Mouse (Mus musculus) stomach, embryonic 16.5 days (tissue): Measurements from ENCODE around the gene Phc2. TPM values are rescaled to one million over a fixed set of nuclear protein-coding genes. Genes with fewer than 3 reads are reported as not detected.

Source experiments
- ATAC-seq: fragments of 200-750 bp; cut with Nextera tagmentation; 2 replicates; pipeline ENCODE4 v1.8.0; 2017; ENCODE audit warnings: moderate number of reproducible peaks, moderate TSS enrichment; ENCODE audit not compliant: insufficient read depth, low FRiP score
- H3K27ac ChIP-seq: fragments of 300-500 bp; sonication (generic); 2 replicates; pipeline ENCODE4 v1.5.1; 2014; ENCODE audit warnings: low read length
- H3K27me3 ChIP-seq: fragments of 300-500 bp; sonication (generic); 2 replicates; pipeline ENCODE4 v1.6.1; 2014; ENCODE audit warnings: low read length, control low read depth, mixed read lengths; ENCODE audit not compliant: control insufficient read depth, insufficient read depth
- H3K36me3 ChIP-seq: fragments of 300-500 bp; sonication (generic); 2 replicates; pipeline ENCODE4 v1.6.1; 2014; ENCODE audit warnings: low read length; ENCODE audit not compliant: control insufficient read depth, insufficient read depth
- H3K4me1 ChIP-seq: fragments of 300-500 bp; sonication (generic); 2 replicates; pipeline ENCODE4 v1.6.1; 2014; ENCODE audit warnings: low read length, control low read depth, mixed read lengths; ENCODE audit not compliant: control insufficient read depth, insufficient read depth
- H3K4me2 ChIP-seq: fragments of 300-500 bp; sonication (generic); 2 replicates; pipeline ENCODE4 v1.6.1; 2014; ENCODE audit warnings: low read depth, low read length, mixed read lengths
- H3K4me3 ChIP-seq: fragments of 300-500 bp; sonication (generic); replicated peaks from 2 replicates; pipeline ENCODE4 v1.5.1; 2014; ENCODE audit warnings: mild to moderate bottlenecking, low read length
- H3K9ac ChIP-seq: fragments of 300-500 bp; sonication (generic); 2 replicates; pipeline ENCODE4 v1.6.1; 2014; ENCODE audit warnings: low read length
- H3K9me3 ChIP-seq: fragments of 300-500 bp; sonication (generic); replicated peaks from 2 replicates; pipeline ENCODE4 v1.6.1; 2016; ENCODE audit warnings: low read length, control low read depth; ENCODE audit not compliant: control insufficient read depth
- WGBS: fragments of 180-500 bp; shearing (Covaris S2); extraction: QIAGEN DNeasy Blood & Tissue Kit; methylation state at CpG from one replicate; pipeline ENCODE4 v1.1.7; 2014; 5-methylcytosine and 5-hydroxymethylcytosine counted together
- polyA plus RNA-seq: library from polyadenylated mRNA; unstranded; fragments of >200 nt; fragmentation: Nextera tagmentation; extraction: Ambion mirVana; gene quantifications from 2 replicates; pipeline ENCODE4 v1.2.1, GENCODE M21; 2015

The Phc2 gene
- polyA plus RNA-seq, 1 experiment from 2014 or later: 12.7 TPM

GRCm38 (mm10) chr4:128716279-128716678 is 61.8 kb downstream of the Phc2 start:
- Histone ChIP-seq H3K9ac (peak overlapping the region; percentile 9; the same call in 1 of the 2 replicates), H3K4me2 (peak overlapping the region; percentile 23; the same call in 1 of the 2 replicates), H3K36me3 (no peaks in the 10 kb centered on the region), H3K27me3 (no peaks in the 10 kb centered on the region), H3K4me3 (no peak overlapping the region), H3K27ac (peak overlapping the region; percentile 88), H3K4me1 (peaks cover 57% of the 10 kb centered on the region), H3K9me3 (no peaks in the 10 kb centered on the region)
- ATAC-seq: no peak
- 14% methylated on average over 4 of the region's 4 CpGs for WGBS

GRCm38 (mm10) chr4:128716731-128717130 is 62.2 kb downstream of the Phc2 start:
- Histone ChIP-seq H3K4me1 (peaks cover 54% of the 10 kb centered on the region), H3K27me3 (no peaks in the 10 kb centered on the region), H3K9me3 (no peaks in the 10 kb centered on the region), H3K4me2 (no peak overlapping the region), H3K27ac (peak overlapping the region; percentile 88), H3K4me3 (no peak overlapping the region), H3K36me3 (no peaks in the 10 kb centered on the region), H3K9ac (no peak overlapping the region)
- no peak for ATAC-seq
- WGBS: 37% methylated on average over 9 of the region's 9 CpGs

GRCm38 (mm10) chr4:128720110-128720509 is 65.6 kb downstream of the Phc2 start:
- Histone ChIP-seq H3K4me2 (no peak overlapping the region), H3K4me3 (no peak overlapping the region), H3K4me1 (peaks cover 37% of the 10 kb centered on the region), H3K9ac (no peak overlapping the region), H3K9me3 (no peaks in the 10 kb centered on the region), H3K27ac (peak overlapping the region; percentile 40; the same call in 1 of the 2 replicates), H3K36me3 (no peaks in the 10 kb centered on the region), H3K27me3 (no peaks in the 10 kb centered on the region)
- 8% methylated on average over 5 of the region's 5 CpGs for WGBS
- peak; percentile 57 for ATAC-seq

- Histone ChIP-seq H3K4me1 (peaks cover 26% of the 10 kb centered on the region), H3K27ac (no peak overlapping the region), H3K36me3 (no peaks in the 10 kb centered on the region), H3K9me3 (no peaks in the 10 kb centered on the region), H3K4me3 (no peak overlapping the region), H3K4me2 (no peak overlapping the region), H3K27me3 (no peaks in the 10 kb centered on the region), H3K9ac (no peak overlapping the region)
- WGBS: 55% methylated on average over 9 of the region's 9 CpGs
- no peak for ATAC-seq
These were observed 66.7 kb downstream of the Phc2 start for GRCm38 (mm10) chr4:128721061-128721648.

GRCm38 (mm10) chr4:128721761-128722160 is 67.3 kb downstream of the Phc2 start:
- no peak overlapping the region for H3K4me3 ChIP-seq
- H3K27ac ChIP-seq: no peak overlapping the region
- no peaks in the 10 kb centered on the region for H3K27me3 ChIP-seq
- H3K9me3 ChIP-seq: no peaks in the 10 kb centered on the region
- WGBS: 83% methylated on average over 4 of the region's 4 CpGs
- no peak for ATAC-seq
- no peaks in the 10 kb centered on the region for H3K36me3 ChIP-seq
- peaks cover 21% of the 10 kb centered on the region for H3K4me1 ChIP-seq
- no peak overlapping the region; the same call in 1 of the 2 replicates for H3K9ac ChIP-seq
- no peak overlapping the region for H3K4me2 ChIP-seq

- Histone ChIP-seq H3K9ac (no peak overlapping the region), H3K27ac (no peak overlapping the region)
- no peak for ATAC-seq
These were observed 68.4 kb downstream of the Phc2 start for GRCm38 (mm10) chr4:128722932-128723331.

GRCm38 (mm10) chr4:128723431-128723830 is 68.9 kb downstream of the Phc2 start:
- no peak overlapping the region for H3K27ac ChIP-seq
- H3K9ac ChIP-seq: no peak overlapping the region
- H3K4me2 ChIP-seq: no peak overlapping the region
- no peaks in the 10 kb centered on the region for H3K9me3 ChIP-seq
- no peaks in the 10 kb centered on the region for H3K36me3 ChIP-seq
- no peak overlapping the region for H3K4me3 ChIP-seq
- ATAC-seq: no peak
- WGBS: 87% methylated on average over 13 of the region's 13 CpGs
- peaks cover 23% of the 10 kb centered on the region for H3K4me1 ChIP-seq
- H3K27me3 ChIP-seq: no peaks in the 10 kb centered on the region

More at GRCm38 (mm10) chr4:128722932-128723331, 68.4 kb downstream of the Phc2 start:
- peaks cover 23% of the 10 kb centered on the region for H3K4me1 ChIP-seq
- 91% methylated on average over 8 of the region's 8 CpGs for WGBS
- no peaks in the 10 kb centered on the region for H3K9me3 ChIP-seq
- H3K36me3 ChIP-seq: no peaks in the 10 kb centered on the region
- no peaks in the 10 kb centered on the region for H3K27me3 ChIP-seq
- no peak overlapping the region for H3K4me3 ChIP-seq
- no peak overlapping the region for H3K4me2 ChIP-seq

GRCm38 (mm10) chr4:128724059-128724458 is 69.6 kb downstream of the Phc2 start:
- H3K27ac ChIP-seq: no peak overlapping the region
- no peak for ATAC-seq

GRCm38 (mm10) chr4:128727019-128727720 is 72.7 kb downstream of the Phc2 start:
- Histone ChIP-seq H3K4me3 (peak overlapping the region; percentile 86), H3K9me3 (no peaks in the 10 kb centered on the region), H3K36me3 (no peaks in the 10 kb centered on the region), H3K27ac (peak overlapping the region; percentile 89), H3K4me1 (peaks cover 37% of the 10 kb centered on the region), H3K9ac (peak overlapping the region; percentile 99), H3K4me2 (peak overlapping the region; percentile 82), H3K27me3 (no peaks in the 10 kb centered on the region)
- 3% methylated on average over 58 of the region's 68 CpGs for WGBS
- ATAC-seq: peak; percentile 94

More at GRCm38 (mm10) chr4:128724059-128724458, 69.6 kb downstream of the Phc2 start:
- Histone ChIP-seq H3K4me1 (peaks cover 29% of the 10 kb centered on the region), H3K4me3 (no peak overlapping the region), H3K4me2 (no peak overlapping the region), H3K27me3 (no peaks in the 10 kb centered on the region), H3K9ac (no peak overlapping the region), H3K36me3 (no peaks in the 10 kb centered on the region), H3K9me3 (no peaks in the 10 kb centered on the region)
- 77% methylated on average over 7 of the region's 7 CpGs for WGBS
